Mouse (Mus musculus) gastrocnemius, adult 8-10 months (tissue): ENCODE measurements around the gene Mr1. TPM values are rescaled to one million over a fixed set of nuclear protein-coding genes. Genes with fewer than 3 reads are reported as not detected.

ENCODE experiments used
- total RNA-seq, 4 experiments: library from RNA; stranded (reverse); gene quantifications; 2 replicates each; pipeline ENCODE4 v1.2.4; 2022

The Mr1 gene
- total RNA-seq, 4 experiments from 2014 or later = 12.4 to 16.1 (median 13.3) TPM

Other genes starting within 250 kb of the Mr1 start
- gene Ier5, start 47.2 kb downstream of the Mr1 start, total RNA-seq = 1 to 10 TPM; 4.7 to 9.9 (median 6.4) TPM
- gene Stx6, start 11.9 kb upstream of the Mr1 start, total RNA-seq = 10 to 100 TPM; 12.1 to 14.6 (median 13.0) TPM
- gene BC034090, start 97.6 kb upstream of the Mr1 start, total RNA-seq = 1 to 10 TPM in 2 of 4 experiments, under 1 TPM in 2; 0.32 to 1.5 (median 1.0) TPM